Mouse (Mus musculus): Measurements from ENCODE around the gene Zkscan5. TPM values are rescaled to one million over a fixed set of nuclear protein-coding genes. Genes with fewer than 3 reads are reported as not detected.
"Not testable (repeated sequence)": the region's sequence is repeated elsewhere in the genome, so short reads cannot be mapped to it uniquely, and the experiment has no call there.

Gene Zkscan5
- polyA plus RNA-seq, 1 experiment from 2014 or later = 8.4 TPM

- no peak overlapping the region for H3K9ac ChIP-seq (ENCODE audit: low read depth, low read length)
- peak; percentile 29 for ATAC-seq
Measured at GRCm38 (mm10) chr5:145223395-145223794, 19.0 kb downstream of the Zkscan5 start.

GRCm38 (mm10) chr5:145226453-145226852 lies 22.1 kb downstream of the Zkscan5 start:
- no peak overlapping the region for H3K9ac ChIP-seq (ENCODE audit: low read depth, low read length)
- 46% methylated on average over 2 of the region's 2 CpGs for WGBS
- no peak for ATAC-seq
- H3K36me3 ChIP-seq (ENCODE audit: control insufficient read depth, insufficient read depth, low read length) = no peaks in the 10 kb centered on the region
- peaks cover 4% of the 10 kb centered on the region; the same call in 1 of the 2 replicates for H3K4me1 ChIP-seq (ENCODE audit: control insufficient read depth, insufficient read depth, low read length)
- H3K27ac ChIP-seq (ENCODE audit: low read length) = no peak overlapping the region
- H3K27me3 ChIP-seq (replicated peaks; ENCODE audit: control insufficient read depth, insufficient read depth, low read length) = no peaks in the 10 kb centered on the region
- no peak overlapping the region for H3K4me3 ChIP-seq (ENCODE audit: low read length)
- no peaks in the 10 kb centered on the region for H3K9me3 ChIP-seq (ENCODE audit: control insufficient read depth, low read length)
- H3K4me2 ChIP-seq (ENCODE audit: low read depth, low read length) = no peak overlapping the region

More at GRCm38 (mm10) chr5:145223395-145223794, 19.0 kb downstream of the Zkscan5 start:
- no peaks in the 10 kb centered on the region for H3K27me3 ChIP-seq (replicated peaks; ENCODE audit: control insufficient read depth, insufficient read depth, low read length)
- WGBS = 79% methylated on average over 12 of the region's 12 CpGs
- no peaks in the 10 kb centered on the region for H3K9me3 ChIP-seq (ENCODE audit: control insufficient read depth, low read length)
- H3K4me2 ChIP-seq (ENCODE audit: low read depth, low read length) = no peak overlapping the region
- H3K4me3 ChIP-seq (ENCODE audit: low read length) = no peak overlapping the region
- no peaks in the 10 kb centered on the region for H3K4me1 ChIP-seq (ENCODE audit: control insufficient read depth, insufficient read depth, low read length)
- H3K36me3 ChIP-seq (ENCODE audit: control insufficient read depth, insufficient read depth, low read length) = peaks cover 19% of the 10 kb centered on the region
- H3K27ac ChIP-seq (ENCODE audit: low read length) = peak overlapping the region; percentile 57

- ATAC-seq; H3K4me3 ChIP-seq (ENCODE audit: low read length); H3K36me3 ChIP-seq (ENCODE audit: control insufficient read depth, insufficient read depth, low read length); H3K27me3 ChIP-seq (replicated peaks; ENCODE audit: control insufficient read depth, insufficient read depth, low read length); H3K9ac ChIP-seq (ENCODE audit: low read depth, low read length); H3K4me2 ChIP-seq (ENCODE audit: low read depth, low read length); H3K9me3 ChIP-seq (ENCODE audit: control insufficient read depth, low read length); H3K27ac ChIP-seq (ENCODE audit: low read length): not testable (repeated sequence)
- WGBS = 82% methylated on average over 6 of the region's 6 CpGs
- H3K4me1 ChIP-seq (ENCODE audit: control insufficient read depth, insufficient read depth, low read length) = peaks cover 10% of the 10 kb centered on the region; the same call in 1 of the 2 replicates
Measured at GRCm38 (mm10) chr5:145229283-145229682, 24.9 kb downstream of the Zkscan5 start.

GRCm38 (mm10) chr5:145230641-145231040 lies 26.3 kb downstream of the Zkscan5 start:
- H3K4me3 ChIP-seq (ENCODE audit: low read length) = no peak overlapping the region
- H3K4me1 ChIP-seq (ENCODE audit: control insufficient read depth, insufficient read depth, low read length) = peaks cover 10% of the 10 kb centered on the region; the same call in 1 of the 2 replicates
- peak overlapping the region; percentile 100 for H3K9ac ChIP-seq (ENCODE audit: low read depth, low read length)
- H3K27me3 ChIP-seq (replicated peaks; ENCODE audit: control insufficient read depth, insufficient read depth, low read length) = no peaks in the 10 kb centered on the region
- no peak for ATAC-seq
- peak overlapping the region; percentile 72 for H3K27ac ChIP-seq (ENCODE audit: low read length)
- no peaks in the 10 kb centered on the region for H3K9me3 ChIP-seq (ENCODE audit: control insufficient read depth, low read length)
- 88% methylated on average over 4 of the region's 4 CpGs for WGBS
- H3K36me3 ChIP-seq (ENCODE audit: control insufficient read depth, insufficient read depth, low read length) = 0 out of 2 replicates have a peak, but pooled peaks cover 10% of the 10 kb centered on the region
- H3K4me2 ChIP-seq (ENCODE audit: low read depth, low read length) = peak overlapping the region; percentile 66; the same call in 1 of the 2 replicates

- ATAC-seq = peak; percentile 98
- H3K9me3 ChIP-seq (ENCODE audit: control insufficient read depth, low read length) = no peaks in the 10 kb centered on the region
- H3K27me3 ChIP-seq (replicated peaks; ENCODE audit: control insufficient read depth, insufficient read depth, low read length) = no peaks in the 10 kb centered on the region
- H3K9ac ChIP-seq (ENCODE audit: low read depth, low read length) = peak within 1 kb of the TSS; percentile 100
- H3K4me2 ChIP-seq (ENCODE audit: low read depth, low read length) = peak within 1 kb of the TSS; percentile 66
- peak within 1 kb of the TSS; percentile 97 for H3K4me3 ChIP-seq (ENCODE audit: low read length)
- H3K4me1 ChIP-seq (ENCODE audit: control insufficient read depth, insufficient read depth, low read length) = peaks cover 10% of the 10 kb centered on the region; the same call in 1 of the 2 replicates
- peak within 1 kb of the TSS; percentile 72 for H3K27ac ChIP-seq (ENCODE audit: low read length)
- WGBS = under 1% methylated on average over 42 of the region's 42 CpGs
- H3K36me3 ChIP-seq (ENCODE audit: control insufficient read depth, insufficient read depth, low read length) = 0 out of 2 replicates have a peak, but pooled peaks cover 10% of the 10 kb centered on the region
Measured at GRCm38 (mm10) chr5:145231367-145231871, 27.1 kb downstream of the Zkscan5 start, which contains the start of gene Zfp655. TSS of gene Zfp655 (plus strand) at chr5:145231715.

- Histone ChIP-seq H3K27me3 (replicated peaks; ENCODE audit: control insufficient read depth, insufficient read depth, low read length) (no peaks in the 10 kb centered on the region), H3K4me1 (ENCODE audit: control insufficient read depth, insufficient read depth, low read length) (peaks cover 10% of the 10 kb centered on the region; the same call in 1 of the 2 replicates), H3K9ac (ENCODE audit: low read depth, low read length) (peak overlapping the region; percentile 100), H3K27ac (ENCODE audit: low read length) (peak overlapping the region; percentile 72), H3K9me3 (ENCODE audit: control insufficient read depth, low read length) (no peaks in the 10 kb centered on the region), H3K4me2 (ENCODE audit: low read depth, low read length) (peak overlapping the region; percentile 41), H3K4me3 (ENCODE audit: low read length) (peak overlapping the region; percentile 97), H3K36me3 (ENCODE audit: control insufficient read depth, insufficient read depth, low read length) (peaks cover 12% of the 10 kb centered on the region; the same call in 1 of the 2 replicates)
- peak; percentile 73 for ATAC-seq
- under 1% methylated on average over 37 of the region's 49 CpGs for WGBS
Measured at GRCm38 (mm10) chr5:145231893-145232411, 27.6 kb downstream of the Zkscan5 start.

GRCm38 (mm10) chr5:145234636-145235035 lies 30.3 kb downstream of the Zkscan5 start:
- Histone ChIP-seq H3K36me3 (ENCODE audit: control insufficient read depth, insufficient read depth, low read length) (peaks cover 16% of the 10 kb centered on the region; the same call in 1 of the 2 replicates), H3K27me3 (replicated peaks; ENCODE audit: control insufficient read depth, insufficient read depth, low read length) (no peaks in the 10 kb centered on the region), H3K4me1 (ENCODE audit: control insufficient read depth, insufficient read depth, low read length) (peaks cover 10% of the 10 kb centered on the region; the same call in 1 of the 2 replicates), H3K9me3 (ENCODE audit: control insufficient read depth, low read length) (no peaks in the 10 kb centered on the region), H3K4me2 (ENCODE audit: low read depth, low read length) (no peak overlapping the region), H3K9ac (ENCODE audit: low read depth, low read length) (no peak overlapping the region), H3K27ac (ENCODE audit: low read length) (no peak overlapping the region), H3K4me3 (ENCODE audit: low read length) (no peak overlapping the region)
- ATAC-seq = no peak

GRCm38 (mm10) chr5:145249520-145249919 lies 45.2 kb downstream of the Zkscan5 start:
- WGBS = 89% methylated on average over 3 of the region's 3 CpGs
- Histone ChIP-seq H3K9ac (ENCODE audit: low read depth, low read length) (no peak overlapping the region), H3K4me3 (ENCODE audit: low read length) (no peak overlapping the region), H3K9me3 (ENCODE audit: control insufficient read depth, low read length) (no peaks in the 10 kb centered on the region; the same call in 1 of the 2 replicates), H3K27me3 (replicated peaks; ENCODE audit: control insufficient read depth, insufficient read depth, low read length) (no peaks in the 10 kb centered on the region), H3K27ac (ENCODE audit: low read length) (no peak overlapping the region), H3K4me2 (ENCODE audit: low read depth, low read length) (no peak overlapping the region), H3K36me3 (ENCODE audit: control insufficient read depth, insufficient read depth, low read length) (peaks cover 5% of the 10 kb centered on the region; the same call in 1 of the 2 replicates), H3K4me1 (ENCODE audit: control insufficient read depth, insufficient read depth, low read length) (no peaks in the 10 kb centered on the region)
- ATAC-seq = no peak
